Comparison of ENCODE assay signal across 14 mouse cellular contexts in the genomic region with DNA sequence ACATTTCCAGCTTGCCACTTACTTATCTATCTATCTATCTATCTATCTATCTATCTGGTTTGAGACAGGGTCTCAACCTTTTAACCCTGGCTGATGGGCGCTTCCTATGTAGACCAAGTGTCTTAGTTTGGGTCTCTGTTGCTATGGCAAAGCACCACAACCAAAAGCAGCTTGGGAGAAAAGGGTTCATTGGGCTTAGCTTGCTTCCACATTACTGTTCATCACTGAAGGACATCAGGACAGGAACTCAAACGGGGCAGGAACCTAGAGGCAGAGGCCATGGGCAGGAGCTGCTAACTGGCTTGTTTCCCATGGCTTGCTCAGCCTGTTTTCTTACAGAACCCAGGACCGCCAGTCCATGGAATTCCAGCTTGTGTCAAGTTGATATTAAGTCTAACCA. TPM values are rescaled to one million over a fixed set of nuclear protein-coding genes. Genes with fewer than 3 reads are reported as not detected.
DNase-seq lines count a peak whose midpoint lies in the region; ATAC-seq and TF ChIP-seq lines count a peak whose summit lies in the region.
"Had no signal": no experiment of that assay in that cellular context is flagged by ENCODE, and none has a peak within 500 bp of the region (broad histone marks: within the 10 kb centered on the region; RNA-seq: fewer than 3 reads in every experiment).

No protein-coding gene starts in this region.

- no peaks in the 10 kb centered on the region for H3K27me3 ChIP-seq in limb, embryonic 11.5 days (ENCODE audit: control insufficient read depth, insufficient read depth, low read length)
- H3K27me3 ChIP-seq in limb, embryonic 10.5 days (ENCODE audit: low read depth, poor library complexity, severe bottlenecking): no peaks in the 10 kb centered on the region
- H3K27me3 ChIP-seq in E14TG2a.4 (ENCODE audit: insufficient read depth, low read length): no peaks in the 10 kb centered on the region
- H3K27me3 ChIP-seq in liver, postnatal 0 days (ENCODE audit: insufficient read depth, low read length): no peaks in the 10 kb centered on the region
- no peaks in the 10 kb centered on the region for H3K27me3 ChIP-seq in thymus, adult 2 months (ENCODE audit: control insufficient read depth, insufficient read depth, low read length)
- H3K27me3 ChIP-seq: embryonic facial prominence, embryonic 12.5 days; heart, embryonic 12.5 days; intestine, embryonic 15.5 days; midbrain, embryonic 15.5 days had no signal

- no peak overlapping the region for H3K4me2 ChIP-seq in limb, embryonic 11.5 days (ENCODE audit: low read depth, severe bottlenecking)
- peak overlapping the region; percentile 78; the same call in 1 of the 2 replicates for H3K4me2 ChIP-seq in liver, postnatal 0 days (ENCODE audit: low read depth, low read length)

- no peak overlapping the region for H3K9ac ChIP-seq in limb, embryonic 11.5 days (ENCODE audit: low read length)
- no peak overlapping the region for H3K9ac ChIP-seq in liver, postnatal 0 days (replicated peaks)
- H3K9ac ChIP-seq: embryonic facial prominence, embryonic 12.5 days; intestine, embryonic 15.5 days; midbrain, embryonic 15.5 days had no signal

- no peaks in the 10 kb centered on the region; the same call in 1 of the 2 replicates for H3K36me3 ChIP-seq in limb, embryonic 11.5 days (ENCODE audit: control insufficient read depth, insufficient read depth, low read length)
- H3K36me3 ChIP-seq in limb, embryonic 10.5 days: peaks cover 21% of the 10 kb centered on the region
- peaks cover 39% of the 10 kb centered on the region for H3K36me3 ChIP-seq in E14TG2a.4 (ENCODE audit: insufficient read depth, low read length)
- H3K36me3 ChIP-seq in liver, postnatal 0 days (replicated peaks; ENCODE audit: insufficient read depth, low read length): peaks cover 18% of the 10 kb centered on the region
- peaks cover 19% of the 10 kb centered on the region for H3K36me3 ChIP-seq in thymus, adult 2 months (ENCODE audit: control insufficient read depth, insufficient read depth, low read length)
- H3K36me3 ChIP-seq: intestine, embryonic 15.5 days; midbrain, embryonic 15.5 days had no signal

- TF ChIP-seq POLR2A in thymus, adult 2 months (IDR thresholded peaks at IDR 0.05; ENCODE audit: control insufficient read depth, extremely low read depth, insufficient read depth, low read length, poor library complexity): no peak

- no peak for TF ChIP-seq EP300 in liver, postnatal 0 days (IDR thresholded peaks at IDR 0.05; ENCODE audit: low read depth)

- 0 out of 2 replicates have a peak overlapping the region, but pooled peaks have one; percentile 1 for H3K4me3 ChIP-seq in limb, embryonic 11.5 days (ENCODE audit: low read depth, low read length)
- H3K4me3 ChIP-seq in limb, embryonic 10.5 days: no peak overlapping the region
- peak overlapping the region; percentile 93 for H3K4me3 ChIP-seq in E14TG2a.4 (replicated peaks; ENCODE audit: low read length)
- H3K4me3 ChIP-seq in brown adipose tissue, adult 24 weeks (ENCODE audit: insufficient read depth, low read depth, low read length): no peak overlapping the region
- H3K4me3 ChIP-seq in liver, postnatal 0 days (ENCODE audit: low read depth, low read length): no peak overlapping the region
- H3K4me3 ChIP-seq in thymus, adult 2 months (ENCODE audit: control insufficient read depth, insufficient read depth, low read length): no peak overlapping the region
- H3K4me3 ChIP-seq: intestine, embryonic 15.5 days had no signal

- H3K4me1 ChIP-seq in limb, embryonic 11.5 days (ENCODE audit: control insufficient read depth, insufficient read depth, low read length): peaks cover 14% of the 10 kb centered on the region
- H3K4me1 ChIP-seq in limb, embryonic 10.5 days: peaks cover 43% of the 10 kb centered on the region
- H3K4me1 ChIP-seq in E14TG2a.4 (replicated peaks; ENCODE audit: low read depth, low read length): peaks cover 51% of the 10 kb centered on the region
- H3K4me1 ChIP-seq in brown adipose tissue, adult 24 weeks (ENCODE audit: control insufficient read depth, insufficient read depth, insufficient read length, low read length): peaks cover 21% of the 10 kb centered on the region
- H3K4me1 ChIP-seq in liver, postnatal 0 days (ENCODE audit: insufficient read depth): peaks cover 46% of the 10 kb centered on the region
- H3K4me1 ChIP-seq in thymus, adult 2 months (replicated peaks; ENCODE audit: control insufficient read depth, insufficient read depth, low read length): peaks cover 11% of the 10 kb centered on the region

- H3K9me3 ChIP-seq in limb, embryonic 11.5 days (ENCODE audit: control insufficient read depth, low read length): no peaks in the 10 kb centered on the region
- H3K9me3 ChIP-seq in limb, embryonic 10.5 days (replicated peaks): no peaks in the 10 kb centered on the region
- H3K9me3 ChIP-seq in E14TG2a.4 (ENCODE audit: low read length): no peaks in the 10 kb centered on the region
- H3K9me3 ChIP-seq in liver, postnatal 0 days (ENCODE audit: low read length): no peaks in the 10 kb centered on the region
- H3K9me3 ChIP-seq: embryonic facial prominence, embryonic 12.5 days; heart, embryonic 12.5 days; intestine, embryonic 15.5 days; midbrain, embryonic 15.5 days had no signal

- WGBS in limb, embryonic 11.5 days: 91% methylated on average over 3 of the region's 3 CpGs
- 96% methylated on average over 3 of the region's 3 CpGs for WGBS in limb, embryonic 10.5 days
- 83% methylated on average over 3 of the region's 3 CpGs for WGBS in liver, postnatal 0 days (ENCODE audit: insufficient replicate concordance)
- 90% methylated on average over 3 of the region's 3 CpGs for WGBS in thymus, adult 2 months

- no peak for ATAC-seq in limb, embryonic 11.5 days (ENCODE audit: insufficient number of reproducible peaks, low FRiP score, low TSS enrichment, low read depth)
- ATAC-seq in liver, postnatal 0 days: no peak
- ATAC-seq: intestine, embryonic 15.5 days; midbrain, embryonic 15.5 days had no signal

- TF ChIP-seq CTCF in E14TG2a.4 (conservative IDR thresholded peaks at IDR 0.05; ENCODE audit: low read length): no peak
- no peak for TF ChIP-seq CTCF in liver, postnatal 0 days (IDR thresholded peaks at IDR 0.05; ENCODE audit: low read depth)
- TF ChIP-seq CTCF in thymus, adult 2 months (IDR thresholded peaks at IDR 0.05; ENCODE audit: borderline replicate concordance, control insufficient read depth, extremely low read depth, insufficient read depth, low read length, poor library complexity): no peak

- H3K27ac ChIP-seq in limb, embryonic 11.5 days (replicated peaks; ENCODE audit: low read depth, low read length): no peak overlapping the region
- H3K27ac ChIP-seq in limb, embryonic 10.5 days: no peak overlapping the region
- peak overlapping the region; percentile 90; the same call in 1 of the 2 replicates for H3K27ac ChIP-seq in brown adipose tissue, adult 24 weeks (replicated peaks; ENCODE audit: low read depth, low read length)
- H3K27ac ChIP-seq in liver, postnatal 0 days (ENCODE audit: low read depth): peak overlapping the region; percentile 99; the same call in 1 of the 2 replicates
- no peak overlapping the region for H3K27ac ChIP-seq in thymus, adult 2 months (ENCODE audit: control insufficient read depth, insufficient read depth, low read length)
- H3K27ac ChIP-seq: embryonic facial prominence, embryonic 12.5 days; intestine, embryonic 15.5 days; stomach, postnatal 0 days had no signal

- DNase-seq in limb, embryonic 11.5 days (ENCODE audit: low spot score): no peak
- DNase-seq in limb, embryonic 10.5 days (ENCODE audit: low spot score): no peak
- no peak for DNase-seq in liver, postnatal 0 days
- DNase-seq in thymus, adult 2 months: no peak
- no peak for DNase-seq in left cerebral cortex, adult 8-10 months (ENCODE audit: low spot score in 2 of 2)
- DNase-seq: cerebellum, adult 18-20 months; kidney, postnatal 4 days had no signal

RNA-seq across cellular contexts. Expression of a gene that starts 1.5 kb away (rescaled TPM):
- polyA plus RNA-seq in limb, embryonic 11.5 days (2014; fragmentation: Nextera tagmentation; extraction: Ambion mirVana): 63.2 and 67.9 TPM in 2 replicates
- 49.7 and 52.1 TPM in 2 replicates for polyA plus RNA-seq in limb, embryonic 10.5 days (2016; fragmentation: Nextera tagmentation; extraction: Ambion mirVana)
- 56.1 and 61.6 TPM in 2 replicates for polyA plus RNA-seq in brown adipose tissue, adult 24 weeks (2012; ENCODE audit: insufficient read depth, insufficient read length, missing spikeins)
- 36.2 and 38.2 TPM in 2 replicates for polyA plus RNA-seq in liver, postnatal 0 days (2015; fragmentation: Nextera tagmentation; extraction: Ambion mirVana)
- 145 and 198 TPM in 2 replicates for polyA plus RNA-seq in thymus, adult 2 months (2012; rRNA removed)
- total RNA-seq in left cerebral cortex, adult 8-10 months (2022): 10 to 100 TPM; 47.2 to 59.6 (median 54.3) TPM

RNA-seq across cellular contexts. Expression of a gene that starts 30.6 kb away (rescaled TPM):
- 0.29 and 0.71 TPM in 2 replicates for polyA plus RNA-seq in limb, embryonic 11.5 days (2014; fragmentation: Nextera tagmentation; extraction: Ambion mirVana)
- 0.63 and 0.77 TPM in 2 replicates for polyA plus RNA-seq in limb, embryonic 10.5 days (2016; fragmentation: Nextera tagmentation; extraction: Ambion mirVana)
- polyA plus RNA-seq in brown adipose tissue, adult 24 weeks (2012; ENCODE audit: insufficient read depth, insufficient read length, missing spikeins): 2.5 and 6.6 TPM in 2 replicates
- polyA plus RNA-seq in liver, postnatal 0 days (2015; fragmentation: Nextera tagmentation; extraction: Ambion mirVana): 2.5 and 2.6 TPM in 2 replicates
- polyA plus RNA-seq in thymus, adult 2 months (2012; rRNA removed): 3.1 and 4.1 TPM in 2 replicates
- total RNA-seq in left cerebral cortex, adult 8-10 months (2022): 10 to 100 TPM in 3 of 4 experiments, 1 to 10 TPM in 1; 9.4 to 12.9 (median 11.4) TPM

RNA-seq across cellular contexts. Expression of a gene that starts 32.3 kb away (rescaled TPM):
- 78.7 and 81.8 TPM in 2 replicates for polyA plus RNA-seq in limb, embryonic 11.5 days (2014; fragmentation: Nextera tagmentation; extraction: Ambion mirVana)
- polyA plus RNA-seq in limb, embryonic 10.5 days (2016; fragmentation: Nextera tagmentation; extraction: Ambion mirVana): 74.6 and 88.2 TPM in 2 replicates
- polyA plus RNA-seq in brown adipose tissue, adult 24 weeks (2012; ENCODE audit: insufficient read depth, insufficient read length, missing spikeins): 38.4 and 51.4 TPM in 2 replicates
- polyA plus RNA-seq in liver, postnatal 0 days (2015; fragmentation: Nextera tagmentation; extraction: Ambion mirVana): 20.1 and 23.9 TPM in 2 replicates
- polyA plus RNA-seq in thymus, adult 2 months (2012; rRNA removed): 17.1 and 18.3 TPM in 2 replicates
- 100 to 1,000 TPM; 322 to 333 (median 327) TPM for total RNA-seq in left cerebral cortex, adult 8-10 months (2022)

Comparison
In these comparisons a context has a peak if more than half of its experiments do, and no peak if none do; other contexts are left out.
1. H3K4me3 ChIP-seq: peak in limb, embryonic 11.5 days (single experiment) and E14TG2a.4 (single experiment); none in limb, embryonic 10.5 days (single experiment), brown adipose tissue, adult 24 weeks (single experiment), liver, postnatal 0 days (single experiment) and thymus, adult 2 months (single experiment).
2. H3K27ac ChIP-seq: peak in brown adipose tissue, adult 24 weeks (single experiment) and liver, postnatal 0 days (single experiment); none in limb, embryonic 11.5 days (single experiment), limb, embryonic 10.5 days (single experiment) and thymus, adult 2 months (single experiment).